Mouse (Mus musculus) heart, embryonic 10.5 days (tissue): ENCODE data around the gene Gm20538. TPM values are rescaled to one million over a fixed set of nuclear protein-coding genes. Genes with fewer than 3 reads are reported as not detected.

Experiments used
- DNase-seq: peaks from one replicate; pipeline ENCODE4 v3.0.0-alpha.2; 2017; ENCODE audit warnings: low spot score
- H3K27ac ChIP-seq: fragments of 300-500 bp; sonication (generic); 2 replicates; pipeline ENCODE4 v1.5.1; 2016; ENCODE audit warnings: mild to moderate bottlenecking
- H3K27me3 ChIP-seq: fragments of 300-500 bp; sonication (generic); 2 replicates; pipeline ENCODE4 v1.6.1; 2016; ENCODE audit warnings: mild to moderate bottlenecking; ENCODE audit not compliant: poor library complexity, insufficient read depth, severe bottlenecking
- H3K36me3 ChIP-seq: fragments of 300-500 bp; sonication (generic); 2 replicates; pipeline ENCODE4 v1.6.1; 2016; ENCODE audit warnings: mild to moderate bottlenecking, moderate library complexity
- H3K4me1 ChIP-seq: fragments of 300-500 bp; sonication (generic); 2 replicates; pipeline ENCODE4 v1.6.1; 2016; ENCODE audit warnings: mild to moderate bottlenecking
- H3K4me3 ChIP-seq: fragments of 300-500 bp; sonication (generic); 2 replicates; pipeline ENCODE4 v1.5.1; 2016; ENCODE audit warnings: mild to moderate bottlenecking, moderate library complexity
- H3K9me3 ChIP-seq: fragments of 300-500 bp; sonication (generic); 2 replicates; pipeline ENCODE4 v1.6.1; 2016; ENCODE audit warnings: mild to moderate bottlenecking, moderate library complexity
- WGBS: fragments of 180-500 bp; shearing (Covaris S2); methylation state at CpG from one replicate; pipeline ENCODE4 v1.1.7; 2016; 5-methylcytosine and 5-hydroxymethylcytosine counted together
- polyA plus RNA-seq: library from polyadenylated mRNA; unstranded; fragments of >200 nt; fragmentation: Nextera tagmentation; extraction: Ambion mirVana; gene quantifications from 2 replicates; pipeline ENCODE4 v1.2.1, GENCODE M21; 2016

The Gm20538 gene
- polyA plus RNA-seq, 1 experiment from 2014 or later, result not detected

DNA sequence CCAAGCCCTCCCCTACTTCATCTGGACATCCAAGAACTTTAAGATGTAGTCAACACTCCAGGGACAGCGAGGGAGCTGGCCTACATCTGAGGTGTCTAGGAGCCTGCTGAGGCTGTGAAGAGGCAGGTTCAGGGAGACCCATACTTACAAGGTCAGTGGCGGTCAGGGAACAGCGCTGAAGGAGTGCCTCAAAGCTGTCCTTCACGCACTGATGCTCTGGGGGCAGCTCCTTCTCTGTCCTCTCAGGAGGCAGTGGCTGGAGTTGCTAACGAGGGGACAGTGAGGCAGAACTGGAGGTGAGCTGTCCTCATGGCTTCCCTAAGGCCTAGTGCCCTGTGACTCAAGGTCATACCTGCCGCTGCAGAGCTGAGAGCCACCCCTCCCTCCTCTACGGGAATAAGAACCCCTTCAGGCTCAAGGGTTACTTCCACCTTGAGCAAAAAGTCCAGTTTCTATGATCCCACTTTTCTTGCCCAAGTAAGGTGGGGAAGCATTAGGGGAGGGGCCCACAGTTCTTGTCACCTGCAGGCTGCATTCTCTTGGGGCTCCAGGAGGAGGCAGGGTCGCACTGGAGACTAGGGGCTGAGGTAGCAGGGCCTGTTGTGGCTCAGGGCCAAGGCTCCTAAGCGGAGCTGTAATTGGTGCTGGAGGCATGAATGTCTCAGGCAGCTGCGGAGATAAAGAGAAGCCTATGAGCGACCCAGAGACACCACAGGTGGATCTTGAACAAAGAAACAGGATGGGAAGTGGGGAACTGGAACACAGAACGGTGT, 34.4 kb downstream of the Gm20538 start:
- Histone ChIP-seq H3K27ac (peak overlapping the region; percentile 10; the same call in 1 of the 2 replicates), H3K4me3 (no peak overlapping the region), H3K4me1 (0 out of 2 replicates have a peak, but pooled peaks cover 10% of the 10 kb centered on the region), H3K36me3 (no peaks in the 10 kb centered on the region), H3K27me3 (peaks cover 77% of the 10 kb centered on the region), H3K9me3 (no peaks in the 10 kb centered on the region)
- DNase-seq, result no peak
- 45% methylated on average over 12 of the region's 12 CpGs for WGBS

DNA sequence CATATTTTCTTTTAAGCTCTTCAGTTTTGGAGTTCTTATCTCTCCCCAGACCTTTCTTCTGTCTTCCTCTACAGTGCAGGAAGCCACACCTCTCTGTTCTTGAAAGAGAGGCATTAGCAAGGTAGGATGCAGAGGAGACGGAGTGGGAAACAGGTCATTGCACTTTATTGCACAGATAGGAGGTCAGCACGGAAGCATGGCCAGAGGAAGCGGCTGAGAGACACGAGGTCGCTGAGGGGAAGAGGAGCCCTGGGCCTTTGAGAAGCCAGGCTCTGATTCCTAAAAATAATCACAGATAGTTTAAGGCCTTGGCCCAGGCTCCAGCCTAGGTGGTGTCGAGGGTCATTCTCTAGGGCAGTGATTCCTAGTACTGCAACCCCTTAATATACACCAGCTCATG, 36.9 kb downstream of the Gm20538 start:
- Histone ChIP-seq H3K27me3 (peaks cover 96% of the 10 kb centered on the region), H3K4me1 (peaks cover 22% of the 10 kb centered on the region), H3K36me3 (no peaks in the 10 kb centered on the region), H3K27ac (no peak overlapping the region), H3K9me3 (no peaks in the 10 kb centered on the region), H3K4me3 (no peak overlapping the region)
- no peak for DNase-seq
- whole genome bisulfite sequencing, result 34% methylated on average over 6 of the region's 6 CpGs

DNA sequence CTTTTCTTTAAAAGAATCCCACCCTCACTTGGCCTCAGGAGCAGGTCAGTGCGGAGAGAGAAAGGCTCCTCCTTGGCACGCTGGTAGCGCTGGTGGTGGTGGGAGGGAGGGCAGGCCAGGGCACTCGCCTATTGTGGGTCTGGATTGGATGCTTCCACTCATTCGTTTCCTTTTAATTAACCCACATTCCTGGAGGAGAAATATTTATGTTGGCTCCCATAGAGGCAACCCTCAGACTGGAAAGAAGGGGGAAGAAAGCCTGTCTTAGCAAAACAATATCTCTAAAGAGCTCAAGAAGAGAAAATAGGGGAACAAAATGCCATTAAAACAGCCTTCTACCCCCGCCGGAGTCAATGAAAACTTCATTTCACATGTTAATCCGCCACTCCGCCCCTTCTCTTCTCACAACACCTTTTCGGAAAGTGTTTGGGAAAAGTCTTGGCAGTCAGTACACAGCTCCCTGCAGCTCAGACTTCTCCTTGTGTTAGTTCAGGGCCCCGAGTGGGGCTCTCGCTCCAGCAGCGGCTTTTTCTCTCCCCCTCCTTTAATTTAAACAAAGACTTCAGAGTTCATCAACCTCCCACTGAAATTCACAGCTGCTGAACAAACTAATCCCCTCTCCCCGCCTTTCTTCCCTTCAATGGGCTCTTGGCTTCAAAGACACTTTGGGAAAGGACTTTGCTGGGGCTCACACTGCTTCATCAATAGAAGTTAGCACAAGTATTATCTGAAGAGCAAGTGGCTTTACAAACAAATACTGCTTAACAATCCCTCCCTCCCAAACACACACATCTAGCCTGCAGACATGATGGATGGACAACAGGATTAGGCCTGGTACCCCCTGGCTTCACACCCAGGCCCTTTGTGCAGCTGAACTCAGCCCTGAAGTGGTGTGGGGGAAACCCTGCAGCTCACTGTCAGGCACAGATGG, 37.8 kb downstream of the Gm20538 start:
- Histone ChIP-seq H3K4me1 (peaks cover 32% of the 10 kb centered on the region), H3K27me3 (peaks cover 98% of the 10 kb centered on the region), H3K4me3 (no peak overlapping the region), H3K27ac (no peak overlapping the region), H3K9me3 (no peaks in the 10 kb centered on the region), H3K36me3 (no peaks in the 10 kb centered on the region)
- 20% methylated on average over 14 of the region's 14 CpGs for WGBS
- no peak for DNase-seq

DNA sequence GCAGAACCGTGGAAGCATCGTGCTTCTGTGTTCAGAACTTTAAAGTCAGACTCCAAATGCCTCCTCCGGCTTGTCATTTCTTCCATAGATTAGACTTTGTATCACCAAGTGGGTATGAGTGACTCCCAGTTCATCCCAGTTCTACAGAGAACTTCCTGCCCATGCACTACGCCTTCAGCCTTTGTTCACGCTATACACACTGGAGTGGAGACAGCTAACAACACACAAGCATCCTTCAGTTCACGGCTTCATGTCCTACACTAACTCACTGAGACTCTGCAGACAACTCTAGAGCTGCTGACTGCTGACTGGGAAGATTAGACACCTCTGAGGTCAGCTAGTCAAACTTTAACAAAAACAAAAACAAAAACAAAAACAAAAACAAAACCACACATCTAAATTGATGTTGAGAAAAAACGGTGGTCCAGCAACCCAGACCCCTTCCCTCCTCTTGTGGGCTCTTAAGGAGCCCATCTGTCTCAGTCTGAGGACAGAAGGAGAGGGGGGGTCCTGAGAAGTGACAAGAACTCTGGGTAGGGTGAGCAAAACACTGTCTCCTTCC, 38.6 kb downstream of the Gm20538 start:
- H3K9me3 ChIP-seq, result no peaks in the 10 kb centered on the region
- H3K4me1 ChIP-seq, result peaks cover 33% of the 10 kb centered on the region
- H3K36me3 ChIP-seq, result no peaks in the 10 kb centered on the region
- peaks cover 99% of the 10 kb centered on the region for H3K27me3 ChIP-seq
- H3K27ac ChIP-seq, result no peak overlapping the region
- no peak overlapping the region for H3K4me3 ChIP-seq
- DNase-seq, result no peak
- 25% methylated on average over 7 of the region's 7 CpGs for WGBS

DNA sequence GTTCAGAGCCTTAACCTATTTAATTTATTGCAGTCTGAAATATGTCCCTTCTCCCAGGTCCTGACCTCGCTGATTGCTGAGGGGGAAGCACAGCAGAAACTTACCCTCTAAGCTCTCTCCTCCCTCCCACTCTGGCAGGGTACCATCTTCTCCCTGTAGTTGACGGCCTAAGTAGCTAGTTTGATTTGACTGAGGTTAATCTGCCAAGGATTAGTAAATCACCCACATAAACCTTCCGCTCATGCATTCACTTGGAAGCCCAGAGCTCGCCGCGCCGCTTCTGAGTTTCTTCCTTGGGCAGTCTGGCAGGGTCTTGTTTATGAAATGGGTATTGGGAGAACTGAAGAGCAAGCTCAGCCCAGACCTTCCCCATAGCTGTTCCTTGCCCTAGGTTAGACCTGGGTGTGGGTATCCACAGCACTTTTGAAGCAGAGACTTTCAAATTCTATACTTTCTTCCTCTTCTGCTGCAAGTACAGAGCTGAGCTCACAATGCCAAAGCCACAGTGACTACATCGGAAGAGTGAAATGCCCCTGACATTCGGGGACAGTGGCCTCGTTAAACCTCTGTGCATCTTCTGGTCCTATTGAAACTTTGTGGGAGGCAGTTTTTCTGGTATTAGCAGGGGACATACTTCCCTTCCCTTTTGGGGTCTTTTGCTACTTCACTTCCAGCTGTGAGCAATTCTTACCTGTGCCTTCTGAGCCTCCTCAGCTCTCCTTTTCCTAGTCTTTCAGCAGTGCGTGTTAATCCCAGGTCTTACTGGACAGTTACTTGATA, 39.4 kb downstream of the Gm20538 start:
- no peak overlapping the region for H3K27ac ChIP-seq
- 25% methylated on average over 11 of the region's 11 CpGs for WGBS
- peaks cover 33% of the 10 kb centered on the region for H3K4me1 ChIP-seq
- H3K36me3 ChIP-seq, result no peaks in the 10 kb centered on the region
- DNase-seq, result no peak
- no peak overlapping the region for H3K4me3 ChIP-seq
- peaks cover 97% of the 10 kb centered on the region for H3K27me3 ChIP-seq
- H3K9me3 ChIP-seq, result no peaks in the 10 kb centered on the region

DNA sequence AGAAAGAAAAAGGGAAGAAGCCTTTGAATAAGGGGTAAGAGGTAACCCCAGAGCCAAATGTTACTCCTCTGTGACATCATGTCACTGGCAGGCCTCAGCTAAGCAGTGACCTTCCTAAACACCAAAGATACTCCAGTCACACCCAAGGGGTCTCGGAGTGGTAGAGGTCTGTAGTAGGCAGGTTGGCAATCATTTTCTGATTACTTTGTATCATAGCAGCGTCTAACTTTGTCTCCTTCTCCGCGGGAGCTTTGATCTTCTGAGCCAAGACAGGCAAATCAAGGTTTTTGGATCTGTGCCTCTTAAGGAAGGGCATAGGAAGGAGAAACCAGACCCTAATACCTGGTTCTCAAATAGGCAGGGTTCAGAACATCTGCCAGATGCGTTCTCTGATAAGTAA, 40.0 kb downstream of the Gm20538 start:
- Histone ChIP-seq H3K27ac (no peak overlapping the region), H3K4me1 (peaks cover 33% of the 10 kb centered on the region), H3K4me3 (no peak overlapping the region), H3K36me3 (no peaks in the 10 kb centered on the region), H3K27me3 (peaks cover 96% of the 10 kb centered on the region), H3K9me3 (no peaks in the 10 kb centered on the region)
- WGBS, result 32% methylated on average over 5 of the region's 5 CpGs
- DNase-seq, result no peak

DNA sequence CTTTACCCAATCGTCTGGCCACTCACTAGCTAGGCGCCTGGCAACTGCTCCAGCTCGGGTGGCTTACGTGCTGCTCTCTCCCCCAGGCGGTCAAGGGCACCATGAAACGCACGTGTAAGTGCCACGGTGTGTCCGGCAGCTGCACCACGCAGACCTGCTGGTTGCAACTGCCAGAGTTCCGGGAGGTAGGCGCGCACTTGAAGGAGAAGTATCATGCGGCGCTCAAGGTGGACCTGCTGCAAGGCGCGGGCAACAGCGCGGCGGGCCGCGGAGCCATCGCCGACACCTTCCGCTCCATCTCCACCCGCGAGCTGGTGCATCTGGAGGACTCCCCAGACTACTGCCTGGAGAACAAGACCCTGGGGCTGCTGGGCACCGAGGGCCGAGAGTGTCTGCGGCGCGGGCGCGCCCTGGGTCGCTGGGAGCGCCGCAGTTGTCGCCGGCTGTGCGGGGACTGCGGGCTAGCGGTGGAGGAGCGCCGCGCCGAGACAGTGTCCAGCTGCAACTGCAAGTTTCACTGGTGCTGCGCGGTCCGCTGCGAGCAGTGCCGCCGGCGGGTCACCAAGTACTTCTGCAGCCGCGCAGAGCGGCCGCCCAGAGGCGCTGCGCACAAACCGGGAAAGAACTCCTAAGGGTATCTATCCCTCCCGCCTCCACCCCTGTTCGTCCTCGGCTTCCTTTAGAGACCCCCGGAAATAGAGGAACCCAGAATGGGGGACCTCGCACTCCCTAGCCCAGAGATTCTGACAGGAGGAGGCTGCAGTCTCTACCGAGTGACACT, 41.0 kb downstream of the Gm20538 start:
- no peak for DNase-seq
- under 1% methylated on average over 66 of the region's 66 CpGs for WGBS
- peak overlapping the region; percentile 39; the same call in 1 of the 2 replicates for H3K27ac ChIP-seq

DNA sequence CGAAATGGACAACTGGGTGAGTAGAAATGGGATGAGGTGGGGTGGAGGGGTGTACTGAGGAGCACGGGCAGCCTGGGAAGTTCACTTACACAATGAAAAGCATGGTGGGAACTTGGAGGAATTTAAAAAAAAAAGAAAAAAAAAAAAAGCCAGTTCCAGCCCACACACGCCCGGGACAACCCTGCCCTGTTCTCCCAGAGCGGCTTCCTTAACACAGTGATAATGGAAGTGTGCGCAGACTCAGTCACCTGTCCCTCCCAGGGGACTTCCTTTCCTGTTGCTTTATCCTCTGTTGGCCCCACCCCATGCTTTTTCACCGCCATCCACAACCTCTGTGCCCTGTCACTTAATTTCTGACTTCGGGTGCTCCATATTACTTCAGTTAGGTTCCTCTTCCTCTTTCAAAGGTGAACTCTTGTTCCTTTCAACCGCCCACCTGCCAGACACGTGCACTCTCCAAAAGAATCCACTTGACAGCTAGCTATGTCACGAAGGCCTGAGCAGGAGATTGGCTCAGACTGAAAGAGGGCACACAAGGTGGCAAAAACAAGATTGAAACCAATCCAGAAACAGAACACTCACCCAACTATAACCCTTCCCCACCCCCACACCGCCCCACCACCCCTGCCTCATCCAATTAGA, 42.0 kb downstream of the Gm20538 start:
- H3K27ac ChIP-seq, result no peak overlapping the region
- H3K27me3 ChIP-seq, result peaks cover 87% of the 10 kb centered on the region
- no peaks in the 10 kb centered on the region for H3K36me3 ChIP-seq
- peak overlapping the region; percentile 66 for H3K4me3 ChIP-seq
- H3K4me1 ChIP-seq, result peaks cover 33% of the 10 kb centered on the region
- DNase-seq, result no peak
- 5% methylated on average over 12 of the region's 12 CpGs for WGBS
- no peaks in the 10 kb centered on the region for H3K9me3 ChIP-seq

More for the DNA sequence above, 41.0 kb downstream of the Gm20538 start:
- Histone ChIP-seq H3K36me3 (no peaks in the 10 kb centered on the region), H3K27me3 (peaks cover 96% of the 10 kb centered on the region), H3K4me3 (peak overlapping the region; percentile 66), H3K9me3 (no peaks in the 10 kb centered on the region), H3K4me1 (peaks cover 33% of the 10 kb centered on the region)

DNA sequence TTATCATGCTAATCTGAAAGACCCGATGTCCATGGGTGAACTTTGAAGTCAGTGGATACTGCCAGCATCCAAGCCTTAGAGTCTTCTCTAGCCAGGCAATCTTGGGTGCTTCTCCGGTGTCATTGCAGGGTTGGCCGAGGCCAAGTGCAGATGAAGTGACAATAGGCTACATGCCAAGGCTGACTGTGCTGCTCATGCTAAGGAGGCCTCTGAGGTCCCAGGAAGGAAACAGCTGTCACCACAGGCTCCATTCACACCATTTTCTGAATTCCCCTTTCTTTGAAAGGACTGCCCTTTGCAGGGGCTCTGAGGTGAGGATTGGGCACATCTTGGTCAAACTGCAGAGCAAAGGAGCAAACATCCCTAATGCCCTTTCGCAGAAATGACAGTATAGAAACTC, 49.9 kb downstream of the Gm20538 start:
- no peak for DNase-seq
- H3K27ac ChIP-seq, result no peak overlapping the region
- H3K9me3 ChIP-seq, result no peaks in the 10 kb centered on the region
- no peak overlapping the region for H3K4me3 ChIP-seq
- H3K4me1 ChIP-seq, result peaks cover 9% of the 10 kb centered on the region
- 59% methylated on average over 4 of the region's 4 CpGs for WGBS
- H3K27me3 ChIP-seq, result peaks cover 66% of the 10 kb centered on the region
- no peaks in the 10 kb centered on the region for H3K36me3 ChIP-seq

DNA sequence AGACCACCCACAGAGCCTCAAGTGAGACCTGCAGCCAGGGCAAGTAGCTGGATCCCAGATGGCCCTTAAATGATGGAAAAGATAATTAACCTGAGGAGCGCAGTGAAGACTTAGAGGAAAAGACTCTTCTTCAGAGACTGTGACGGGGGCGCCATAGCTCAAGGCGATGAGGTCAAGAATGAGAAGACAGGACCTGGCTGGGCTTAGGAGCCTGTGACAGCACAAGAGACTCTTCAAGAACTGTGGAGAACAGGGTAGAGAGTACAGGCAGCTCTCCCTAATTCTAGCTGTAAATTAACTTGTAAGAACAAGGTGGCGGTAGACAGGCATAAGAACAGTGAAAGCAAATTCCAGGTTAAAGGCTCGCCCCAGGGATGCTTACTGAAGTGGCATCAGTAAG, 50.7 kb downstream of the Gm20538 start:
- Histone ChIP-seq H3K4me3 (no peak overlapping the region), H3K27ac (no peak overlapping the region), H3K4me1 (peaks cover 9% of the 10 kb centered on the region), H3K9me3 (no peaks in the 10 kb centered on the region), H3K27me3 (peaks cover 63% of the 10 kb centered on the region), H3K36me3 (no peaks in the 10 kb centered on the region)
- no peak for DNase-seq
- WGBS, result 73% methylated on average over 6 of the region's 6 CpGs

DNA sequence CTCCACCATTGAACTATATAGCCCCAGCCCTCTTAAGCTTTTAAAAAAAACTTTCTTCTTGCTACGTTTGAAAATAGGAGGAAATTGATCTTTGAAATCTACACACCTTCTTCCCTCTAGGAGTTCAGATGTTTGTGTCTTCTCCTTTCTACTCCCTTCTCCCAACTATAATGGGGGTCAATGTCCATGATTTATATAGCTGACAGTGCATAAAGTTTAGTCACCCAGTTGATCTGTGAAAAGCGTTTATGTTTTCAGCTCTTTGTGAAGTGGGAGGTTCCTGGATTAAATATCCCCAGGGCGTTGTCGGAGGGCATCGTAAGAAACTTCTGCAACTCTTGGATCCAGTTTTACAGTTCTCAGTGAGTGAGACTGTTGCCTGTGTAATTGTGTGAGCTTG, 52.4 kb downstream of the Gm20538 start:
- 65% methylated on average over 5 of the region's 5 CpGs for WGBS
- no peak for DNase-seq
- Histone ChIP-seq H3K27ac (no peak overlapping the region), H3K4me3 (no peak overlapping the region), H3K4me1 (peaks cover 18% of the 10 kb centered on the region), H3K27me3 (peaks cover 59% of the 10 kb centered on the region), H3K9me3 (no peaks in the 10 kb centered on the region), H3K36me3 (no peaks in the 10 kb centered on the region)
